Mouse (Mus musculus) liver, embryonic 14.5 days (tissue): Measurements from ENCODE around the gene Pgam2. TPM values are rescaled to one million over a fixed set of nuclear protein-coding genes. Genes with fewer than 3 reads are reported as not detected.

ENCODE experiments used
- ATAC-seq: fragments of 200-750 bp; cut with Nextera tagmentation; 2 replicates; pipeline ENCODE4 v1.8.0; 2017; ENCODE audit warnings: moderate number of reproducible peaks, mild to moderate bottlenecking, moderate library complexity; ENCODE audit not compliant: insufficient read depth
- DNase-seq, 3 experiments: peaks; one replicate each; pipeline ENCODE4 v3.0.0-alpha.2; 2012 to 2013; ENCODE audit warnings: low read depth in 3 of 3, low spot score in 3 of 3
- H3K27ac ChIP-seq: fragments of 300-500 bp; sonication (generic); 2 replicates; pipeline ENCODE4 v1.5.1; 2014; ENCODE audit warnings: moderate library complexity, mild to moderate bottlenecking, control low read depth, inconsistent platforms
- H3K27me3 ChIP-seq: fragments of 300-500 bp; sonication (generic); 2 replicates; pipeline ENCODE4 v1.6.1; 2014; ENCODE audit warnings: mild to moderate bottlenecking, low read length, moderate library complexity; ENCODE audit not compliant: control insufficient read depth, insufficient read depth
- H3K36me3 ChIP-seq: fragments of 300-500 bp; sonication (generic); replicated peaks from 2 replicates; pipeline ENCODE4 v1.6.1; 2014; ENCODE audit warnings: low read depth; ENCODE audit not compliant: control insufficient read depth, insufficient read depth
- H3K4me1 ChIP-seq, 2 experiments: fragments of 200-500 bp in 1 of 2; fragments of 300-500 bp in 1 of 2; sonication (generic) in 1 of 2; replicated peaks; 2 replicates each; pipeline ENCODE4 v1.6.1; 2012 to 2014; ENCODE audit warnings: antibody characterized with exemption in 1 of 2, inconsistent platforms in 1 of 2, low read length in 1 of 2; ENCODE audit not compliant: control insufficient read depth in 2 of 2, insufficient read depth in 2 of 2
- H3K4me2 ChIP-seq: fragments of 300-500 bp; sonication (generic); 2 replicates; pipeline ENCODE4 v1.6.1; 2014; ENCODE audit warnings: low read depth, mild to moderate bottlenecking, control low read depth, moderate library complexity
- H3K4me3 ChIP-seq, 2 experiments: fragments of 200-500 bp in 1 of 2; fragments of 300-500 bp in 1 of 2; sonication (generic) in 1 of 2; 2 replicates each; pipeline ENCODE4 v1.5.1; 2012 to 2014; ENCODE audit warnings: low read depth in 2 of 2, low read length in 2 of 2, mild to moderate bottlenecking in 2 of 2, control low read depth in 1 of 2, inconsistent platforms in 1 of 2, moderate library complexity in 1 of 2; ENCODE audit not compliant: insufficient read depth in 1 of 2
- H3K9ac ChIP-seq: fragments of 300-500 bp; sonication (generic); replicated peaks from 2 replicates; pipeline ENCODE4 v1.6.1; 2014; ENCODE audit warnings: mild to moderate bottlenecking, control low read depth, moderate library complexity
- H3K9me3 ChIP-seq: fragments of 300-500 bp; sonication (generic); 2 replicates; pipeline ENCODE4 v1.6.1; 2016; ENCODE audit warnings: low read length, mixed read lengths; ENCODE audit not compliant: control insufficient read depth
- CTCF ChIP-seq: IDR thresholded peaks from 2 replicates; pipeline ENCODE4 v1.5.1; 2016; ENCODE audit warnings: antibody characterized with exemption, low read depth, control low read depth
- EP300 ChIP-seq: IDR thresholded peaks from 2 replicates; pipeline ENCODE4 v1.6.1; 2016; ENCODE audit warnings: antibody characterized with exemption, low read depth
- WGBS: fragments of 180-500 bp; shearing (Covaris S2); extraction: QIAGEN DNeasy Blood & Tissue Kit; methylation state at CpG from one replicate; pipeline ENCODE4 v1.1.7; 2014; ENCODE audit not compliant: insufficient replicate concordance; 5-methylcytosine and 5-hydroxymethylcytosine counted together
- polyA plus RNA-seq, 2 experiments: library from polyadenylated mRNA; depleted of rRNA in 1 of 2; stranded (reverse) in 1 of 2; unstranded in 1 of 2; fragments of >200 nt; fragmentation: Nextera tagmentation in 1 of 2; extraction: Ambion mirVana in 1 of 2; gene quantifications; 2 replicates each; pipeline versions ENCODE4 v1.2.1 to v1.2.3; 2012 to 2014

Pgam2 gene
- polyA plus RNA-seq, 2 experiments, result 0.36 to 1.2 TPM

- peak within 1 kb of the TSS; percentile 97 for H3K27ac ChIP-seq
- H3K36me3 ChIP-seq, result peaks cover 2% of the 10 kb centered on the region; the same call in 1 of the 2 replicates
- TF ChIP-seq EP300 (0 out of 2 replicates have a peak, but pooled peaks have one; percentile 17), CTCF (peak; percentile 97)
- peaks cover 17 to 22% of the 10 kb centered on the region in 2 experiments for H3K4me1 ChIP-seq
- peak within 1 kb of the TSS; percentile 96 for H3K9ac ChIP-seq
- H3K9me3 ChIP-seq, result no peaks in the 10 kb centered on the region
- ATAC-seq (peak; percentile 96), DNase-seq (peak; percentile 93 to 96 (median 95))
- H3K4me2 ChIP-seq, result peak within 1 kb of the TSS; percentile 99
- H3K4me3 ChIP-seq, result peak within 1 kb of the TSS; percentile 75 to 82
- H3K27me3 ChIP-seq, result no peaks in the 10 kb centered on the region
- WGBS, result under 1% methylated on average over 74 of the region's 74 CpGs
Observed at GRCm38 (mm10) chr11:5788056-5789014, 15.2 kb downstream of the Pgam2 start, which contains the start of gene Dbnl. Dbnl (plus strand) TSS chr11:5788488.

DNA sequence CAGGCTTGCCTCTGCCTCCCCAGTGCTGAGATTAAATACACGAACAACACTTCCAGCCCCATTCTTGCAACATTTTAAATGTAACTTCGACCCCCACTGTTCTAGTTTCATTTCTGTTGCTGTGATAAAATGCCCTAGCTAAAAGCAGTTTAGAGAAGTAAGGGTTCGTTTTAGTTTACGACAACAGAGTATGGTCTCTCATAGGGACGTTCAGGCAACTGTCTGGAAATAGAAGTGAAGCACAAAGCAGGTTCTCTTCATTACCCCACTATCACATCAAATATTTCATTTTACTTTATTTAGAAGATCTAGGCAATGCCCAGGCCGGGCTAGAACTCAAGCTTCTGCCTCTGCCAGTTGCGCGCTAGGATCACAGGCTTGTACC lies 15.9 kb downstream of the Pgam2 start:
- H3K4me3 ChIP-seq, result peak overlapping the region; percentile 65 to 75
- 17% methylated on average over 8 of the region's 8 CpGs for WGBS

DNA sequence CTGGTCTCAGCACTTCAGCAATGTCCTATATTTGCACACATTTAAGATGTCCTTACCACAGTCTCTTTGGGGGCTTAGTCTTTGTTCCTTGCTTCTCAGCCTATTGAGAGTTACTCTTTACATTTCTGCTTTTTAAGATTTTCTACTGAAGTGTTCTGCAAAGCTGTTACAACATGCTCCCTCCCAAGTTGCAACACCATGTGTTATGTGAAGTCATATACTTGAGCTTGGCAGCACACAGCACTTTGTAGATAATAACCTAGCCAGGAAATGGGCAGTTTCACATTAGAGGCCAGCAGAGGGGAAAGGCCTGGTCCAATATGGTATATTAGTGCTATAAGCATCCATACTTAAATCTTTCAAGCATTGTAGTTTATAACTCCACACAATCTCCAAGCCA lies 17.8 kb downstream of the Pgam2 start:
- Histone ChIP-seq H3K27me3 (no peaks in the 10 kb centered on the region), H3K4me1 (peaks cover 27 to 33% of the 10 kb centered on the region in 2 experiments), H3K4me2 (no peak overlapping the region), H3K36me3 (no peaks in the 10 kb centered on the region), H3K9me3 (no peaks in the 10 kb centered on the region), H3K4me3 (no peak overlapping the region), H3K9ac (no peak overlapping the region), H3K27ac (no peak overlapping the region)
- DNase-seq (no peak), ATAC-seq (no peak)
- no peak for TF ChIP-seq EP300
- TF ChIP-seq CTCF, result no peak

More for the DNA sequence above, 15.9 kb downstream of the Pgam2 start:
- DNase-seq (no peak), ATAC-seq (no peak)
- Histone ChIP-seq H3K9me3 (no peaks in the 10 kb centered on the region), H3K4me1 (peaks cover 20 to 24% of the 10 kb centered on the region in 2 experiments), H3K36me3 (peaks cover 2% of the 10 kb centered on the region; the same call in 1 of the 2 replicates), H3K27me3 (no peaks in the 10 kb centered on the region), H3K27ac (peak overlapping the region; percentile 97), H3K4me2 (peak overlapping the region; percentile 99), H3K9ac (peak overlapping the region; percentile 88)
- TF ChIP-seq CTCF, result no peak
- no peak for TF ChIP-seq EP300

- no peak overlapping the region for H3K4me3 ChIP-seq
- no peaks in the 10 kb centered on the region for H3K9me3 ChIP-seq
- no peaks in the 10 kb centered on the region for H3K27me3 ChIP-seq
- H3K4me2 ChIP-seq, result peak overlapping the region; percentile 23
- DNase-seq (peak in 2 of 3 experiments; percentile 57 to 67), ATAC-seq (peak; percentile 83)
- 50% methylated on average over 8 of the region's 8 CpGs for WGBS
- no peaks in the 10 kb centered on the region for H3K36me3 ChIP-seq
- peaks cover 15 to 17% of the 10 kb centered on the region in 2 experiments for H3K4me1 ChIP-seq
- no peak overlapping the region for H3K27ac ChIP-seq
- TF ChIP-seq CTCF, result peak; percentile 78
- TF ChIP-seq EP300, result peak; percentile 45; the same call in 1 of the 2 replicates
- H3K9ac ChIP-seq, result peak overlapping the region; percentile 27
Observed at GRCm38 (mm10) chr11:5782199-5782944, 21.2 kb downstream of the Pgam2 start.
